Mouse (Mus musculus) G1E (cell line): Measurements from ENCODE around the gene Actr8.

Experiments
- CTCF ChIP-seq: IDR thresholded peaks from 2 replicates; pipeline ENCODE4 v1.5.1; 2012; ENCODE audit warnings: low read depth, low read length, inconsistent platforms, mixed read lengths
- GATA1 ChIP-seq: IDR thresholded peaks from 2 replicates; pipeline ENCODE4 v1.6.1; 2012; ENCODE audit warnings: borderline replicate concordance, low read length, inconsistent platforms, mixed read lengths
- TAL1 ChIP-seq: conservative IDR thresholded peaks from 2 replicates; pipeline ENCODE4 v1.6.1; 2012; ENCODE audit warnings: low read depth, low read length, inconsistent platforms, mixed read lengths

DNA sequence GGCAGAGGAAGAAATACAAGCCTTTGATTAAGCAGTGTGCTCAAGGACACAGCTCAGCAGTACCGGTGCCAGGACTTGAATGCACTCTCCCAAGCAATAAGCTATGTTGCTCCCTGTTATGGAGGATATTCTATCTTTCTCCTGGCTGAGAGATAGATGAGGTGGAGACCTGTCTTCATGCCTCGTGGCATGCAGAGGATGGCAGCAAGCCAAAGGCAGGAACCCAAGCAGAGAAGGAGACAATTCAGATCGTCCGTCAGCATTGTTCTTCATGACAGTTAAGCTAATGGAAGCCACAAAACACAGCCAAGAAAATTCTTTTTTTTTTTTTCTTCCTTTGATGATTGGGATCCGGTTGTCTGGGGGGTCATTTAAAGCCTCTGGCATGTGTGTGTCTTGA lies 42.6 kb upstream of the Actr8 start:
- TF ChIP-seq CTCF = no peak
- no peak for TF ChIP-seq GATA1
- no peak for TF ChIP-seq TAL1
